Mouse (Mus musculus) skeletal muscle tissue, adult 2 months (tissue): Measurements from ENCODE around the gene Gm45233.

Experiments
- DNase-seq: peaks from one replicate; pipeline ENCODE4 v3.0.0-alpha.2; 2012; ENCODE audit warnings: low read depth, low spot score

Gm45233 gene

DNA sequence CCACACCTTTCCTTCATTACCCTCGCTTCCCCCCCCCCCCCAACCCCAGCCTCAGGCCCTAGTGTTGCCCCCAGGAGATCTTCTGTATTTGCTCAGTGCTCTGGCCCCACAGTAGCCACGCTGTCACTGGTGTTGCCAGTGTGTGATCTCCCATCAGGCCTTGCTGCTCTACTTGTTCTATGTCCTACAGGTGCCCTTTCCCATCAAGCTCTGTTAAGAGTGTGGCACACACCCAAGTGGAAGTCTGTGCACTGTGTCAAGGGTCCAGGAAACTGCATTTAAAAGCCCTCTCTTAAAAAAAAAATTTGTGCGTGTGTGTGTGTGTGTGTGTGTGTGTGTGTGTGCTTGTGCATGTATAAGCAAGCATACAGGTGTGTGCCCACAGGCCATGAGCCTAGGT, 4.3 kb downstream of the Gm45233 start:
- no peak for DNase-seq

DNA sequence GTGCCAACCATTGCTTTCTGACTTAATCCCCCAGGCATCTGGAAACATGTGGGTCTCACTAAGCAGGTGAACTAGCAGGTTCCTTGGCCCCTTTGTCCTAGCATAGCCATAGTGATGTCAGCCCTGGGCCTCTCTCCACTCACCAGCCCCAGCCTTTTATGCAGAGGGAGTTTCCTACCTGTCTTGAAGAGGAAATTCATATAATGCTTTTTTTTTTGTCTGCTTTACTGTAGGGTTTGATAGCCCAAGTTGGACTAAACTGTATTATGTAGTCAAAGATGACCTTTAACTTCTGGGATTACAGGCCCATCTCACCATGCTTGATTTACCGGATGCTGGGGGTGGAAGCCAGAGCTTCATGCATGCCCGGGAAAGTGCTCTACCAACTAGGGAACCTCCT, 5.9 kb downstream of the Gm45233 start:
- DNase-seq, result no peak

DNA sequence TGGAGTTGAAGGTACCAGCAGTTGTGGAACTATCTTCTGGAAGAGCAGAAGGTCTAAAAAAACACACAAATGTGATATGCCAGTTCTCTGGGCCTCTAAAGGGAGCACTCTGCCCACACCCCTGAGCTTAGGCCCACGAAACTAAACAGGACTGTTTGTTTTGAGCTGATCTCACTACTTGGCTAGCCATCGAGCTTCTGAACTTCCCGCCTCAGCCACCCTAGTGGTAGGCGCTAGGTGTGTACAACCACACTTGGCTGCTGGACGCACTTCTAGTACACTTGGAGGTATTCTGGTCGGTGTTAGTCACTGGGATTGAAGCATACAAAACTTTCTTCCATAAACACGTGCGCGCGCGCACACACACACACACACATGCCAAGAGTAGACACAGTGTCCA, 7.8 kb downstream of the Gm45233 start:
- no peak for DNase-seq

DNA sequence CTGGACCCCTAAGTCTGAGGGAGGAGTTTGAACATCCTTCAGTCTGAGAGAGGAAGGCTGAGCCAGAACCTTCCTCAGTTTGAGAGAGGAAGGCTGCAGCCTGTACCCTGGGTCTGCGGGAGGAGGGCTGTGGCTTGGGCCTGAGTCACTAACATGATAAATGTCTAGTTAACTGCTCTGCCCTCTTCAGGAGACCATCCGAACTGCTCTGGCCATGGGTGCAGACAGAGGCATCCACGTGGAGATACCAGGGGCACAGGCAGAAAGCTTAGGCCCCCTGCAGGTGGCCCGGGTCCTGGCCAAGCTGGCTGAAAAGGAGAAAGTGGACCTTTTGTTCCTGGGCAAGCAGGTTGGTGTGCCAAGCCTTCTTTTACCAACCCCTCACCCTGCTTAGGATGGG, 8.7 kb downstream of the Gm45233 start:
- DNase-seq, result no peak

DNA sequence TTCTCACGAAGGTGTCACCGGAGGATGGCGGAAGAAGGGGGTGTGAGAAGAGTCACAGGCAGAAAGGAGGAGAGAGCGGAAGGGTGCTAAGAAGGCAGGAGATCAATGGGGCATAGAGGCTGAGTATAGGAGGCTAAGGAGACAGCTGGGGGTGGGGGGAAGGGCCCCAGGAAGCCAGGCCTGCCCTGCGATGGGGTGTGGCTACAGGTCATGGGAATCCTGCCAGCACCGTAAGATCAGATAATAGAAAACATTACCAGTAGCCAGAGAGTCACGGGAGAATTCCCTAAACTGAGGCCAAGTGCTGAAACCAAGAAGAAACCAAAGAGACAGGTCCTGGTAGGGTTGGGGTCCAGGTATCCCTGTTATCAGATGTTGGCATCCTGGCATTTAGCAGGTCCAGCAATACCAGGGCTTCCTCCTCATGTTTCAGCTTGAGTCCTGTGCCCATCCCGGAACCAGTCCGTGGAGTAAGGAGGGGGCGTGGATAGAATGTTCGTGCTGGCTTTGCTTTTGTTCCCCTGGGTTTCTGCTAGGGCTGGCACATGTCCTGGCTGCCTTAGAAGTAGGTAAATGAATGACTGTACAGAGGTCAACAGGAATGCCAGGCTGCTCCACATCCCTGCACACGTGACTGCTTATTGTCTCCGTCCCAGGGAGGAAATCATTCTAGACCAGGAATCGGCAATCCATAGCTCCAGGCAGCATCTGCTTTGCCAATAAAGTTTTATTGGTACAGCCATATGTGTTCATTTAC, 9.8 kb downstream of the Gm45233 start:
- no peak for DNase-seq

DNA sequence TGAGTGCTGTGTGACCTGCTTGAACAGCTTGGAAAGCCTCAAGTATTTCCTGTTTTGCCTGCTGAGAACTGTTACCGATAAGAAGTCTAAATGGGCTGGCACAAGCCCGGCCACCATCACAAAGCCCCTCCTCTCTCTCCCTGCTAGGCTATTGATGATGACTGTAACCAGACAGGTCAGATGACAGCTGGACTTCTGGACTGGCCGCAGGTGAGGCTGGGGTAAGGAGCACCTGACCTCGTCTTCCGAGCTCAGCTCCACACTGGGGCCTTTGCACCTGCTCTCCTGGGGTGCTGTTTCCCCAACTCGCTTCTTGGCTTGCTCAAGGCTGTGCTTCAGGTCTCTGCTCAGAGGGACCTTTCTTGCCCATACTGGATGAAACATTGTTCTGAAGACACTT, 10.4 kb downstream of the Gm45233 start:
- no peak for DNase-seq

DNA sequence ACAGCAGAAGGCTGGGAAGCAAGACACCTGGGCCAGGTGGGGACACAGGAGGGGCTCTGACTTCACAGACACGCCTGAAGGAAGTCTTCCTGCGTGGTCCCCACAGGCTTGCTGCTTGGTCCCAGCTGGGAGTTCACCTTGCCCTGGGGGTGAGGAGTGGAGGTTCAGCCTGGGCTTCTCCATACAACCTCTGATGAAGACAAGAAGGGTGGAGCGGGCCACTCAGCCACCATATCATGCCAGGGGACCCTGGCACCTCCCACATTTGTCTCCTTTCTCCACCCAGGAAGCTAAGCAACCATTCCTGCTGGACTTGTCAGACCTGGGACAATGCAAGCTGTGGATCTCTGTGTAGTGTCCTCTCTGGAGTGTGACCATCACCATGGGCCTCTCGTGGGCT, 18.9 kb downstream of the Gm45233 start, which contains the start of gene Vsig10l:
TSS of gene Vsig10l (plus strand) at position 301 of the 400 bp plus-strand sequence.
- no peak for DNase-seq

DNA sequence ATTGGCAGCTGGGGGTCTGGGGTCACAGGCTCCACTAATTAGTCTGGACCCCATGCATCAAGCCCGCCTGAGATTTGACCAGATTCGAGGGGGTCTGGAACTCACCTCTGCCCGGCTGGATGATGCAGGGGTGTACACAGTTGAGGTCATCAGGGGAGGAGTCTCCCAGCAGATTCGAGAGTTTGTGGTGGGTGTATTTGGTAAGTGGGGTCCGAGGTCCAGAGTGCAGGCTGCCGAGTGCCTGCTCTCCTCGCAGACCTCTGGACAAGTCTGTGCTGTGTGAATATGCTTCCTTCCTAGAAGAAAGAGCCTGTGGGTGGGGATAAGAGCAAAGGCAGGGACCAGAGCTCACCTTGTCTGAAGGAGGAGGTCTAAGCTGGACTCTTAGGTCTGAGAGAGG, 20.0 kb downstream of the Gm45233 start:
- no peak for DNase-seq

DNA sequence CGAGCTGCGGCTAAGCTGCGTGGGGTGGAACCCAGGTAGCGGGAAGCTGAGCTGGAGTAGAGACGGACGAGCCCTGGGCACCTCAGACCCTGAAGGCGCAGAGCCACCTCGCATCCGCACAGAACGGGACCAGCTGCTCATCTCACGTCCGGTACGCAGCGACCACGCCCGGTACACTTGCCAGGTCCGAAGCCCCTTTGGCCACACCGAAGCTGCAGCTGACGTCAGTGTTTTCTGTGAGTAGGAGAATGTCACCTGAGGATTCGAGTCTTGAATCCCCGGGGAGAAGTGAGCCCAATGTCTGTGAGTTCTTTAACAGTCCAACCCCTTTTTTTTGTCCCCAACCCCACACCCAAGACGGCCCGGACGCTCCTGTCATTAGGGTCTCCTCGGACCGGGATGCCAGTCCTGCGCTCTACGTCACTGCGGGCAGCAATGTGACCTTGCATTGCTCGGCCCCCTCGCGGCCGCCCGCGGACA, 21.0 kb downstream of the Gm45233 start:
- DNase-seq, result no peak

DNA sequence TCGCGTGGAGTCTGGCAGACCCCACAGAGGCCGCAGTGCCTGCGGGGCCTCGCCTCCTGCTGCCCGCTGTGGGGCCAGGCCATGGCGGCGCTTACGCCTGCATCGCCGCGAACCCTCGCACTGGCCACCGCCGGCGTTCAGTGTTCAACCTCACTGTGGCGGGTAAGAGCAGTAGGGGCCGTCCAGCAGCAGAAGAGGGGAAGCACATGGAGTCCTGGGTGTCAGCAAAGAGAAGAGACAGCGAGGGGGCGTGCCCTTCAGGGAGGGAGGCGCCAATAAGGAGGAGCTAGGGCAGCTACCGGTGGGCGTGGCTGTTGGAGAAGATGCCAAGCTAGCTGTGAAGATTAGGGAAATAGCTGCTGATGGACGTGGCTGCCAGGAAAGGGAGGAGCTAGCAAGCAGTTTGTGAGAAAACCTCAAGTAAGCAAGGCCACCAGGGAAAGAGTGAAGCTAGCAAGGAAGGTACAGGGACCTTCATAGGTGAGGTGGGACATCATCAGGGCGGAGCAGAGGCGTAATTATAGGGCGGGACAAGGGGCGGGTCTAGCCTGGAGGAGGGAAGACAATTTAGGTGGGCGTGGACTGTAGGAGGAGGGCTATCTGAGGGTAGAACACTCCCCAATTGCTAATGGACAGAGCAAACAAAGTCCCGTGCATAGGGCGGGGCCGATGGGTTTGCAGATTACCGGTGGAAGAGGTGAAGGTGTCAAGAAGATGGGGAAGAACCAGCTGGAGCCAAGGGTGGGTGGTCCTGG, 21.6 kb downstream of the Gm45233 start:
- peak; percentile 72 for DNase-seq

DNA sequence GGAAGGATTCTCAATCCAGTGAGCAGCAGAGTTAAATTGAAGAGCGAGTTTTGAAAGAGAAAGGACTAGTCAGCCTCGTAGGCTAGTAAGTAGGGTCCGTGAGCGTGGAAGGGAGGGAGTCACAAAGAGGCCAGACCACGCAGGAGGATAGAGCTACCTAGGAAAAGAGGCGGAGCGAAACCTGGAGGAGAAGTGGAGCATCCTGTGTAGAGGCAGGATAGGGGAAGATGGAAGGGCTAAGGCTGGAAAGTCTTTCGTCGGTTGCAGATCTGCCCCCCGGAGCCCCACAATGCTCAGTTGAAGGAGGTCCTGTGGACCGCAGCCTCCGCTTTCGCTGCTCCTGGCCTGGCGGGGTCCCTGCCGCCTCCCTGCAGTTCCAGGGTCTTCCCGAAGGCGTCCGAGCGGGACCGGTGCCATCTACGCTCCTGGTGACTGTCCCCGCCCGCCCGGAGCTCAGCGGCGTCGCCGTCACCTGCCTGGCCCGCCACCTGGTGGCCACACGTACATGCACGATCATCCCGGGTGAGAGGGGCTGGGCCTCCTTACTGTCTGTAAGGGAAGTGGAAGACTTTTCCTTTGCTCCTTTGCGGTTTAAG, 22.3 kb downstream of the Gm45233 start:
- peak; percentile 52 for DNase-seq

DNA sequence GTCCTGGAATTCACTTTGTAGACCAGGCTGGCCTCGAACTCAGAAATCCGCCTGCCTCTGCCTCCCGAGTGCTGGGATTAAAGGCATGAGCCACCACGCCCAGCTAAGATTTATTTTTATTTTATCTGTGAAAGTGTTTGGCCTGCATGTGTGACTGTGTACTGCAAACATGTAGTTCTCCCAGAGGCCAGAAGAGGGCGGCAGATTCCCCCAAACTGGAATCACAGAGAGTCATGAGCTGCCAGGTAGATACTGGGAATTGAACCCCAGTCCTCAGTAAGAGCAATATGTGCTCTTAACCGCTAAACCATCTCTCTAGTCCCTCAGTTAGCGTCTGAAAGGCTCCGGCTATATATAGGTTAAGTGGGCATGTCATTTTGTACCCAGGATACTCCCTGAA, 26.4 kb downstream of the Gm45233 start:
- DNase-seq, result no peak

DNA sequence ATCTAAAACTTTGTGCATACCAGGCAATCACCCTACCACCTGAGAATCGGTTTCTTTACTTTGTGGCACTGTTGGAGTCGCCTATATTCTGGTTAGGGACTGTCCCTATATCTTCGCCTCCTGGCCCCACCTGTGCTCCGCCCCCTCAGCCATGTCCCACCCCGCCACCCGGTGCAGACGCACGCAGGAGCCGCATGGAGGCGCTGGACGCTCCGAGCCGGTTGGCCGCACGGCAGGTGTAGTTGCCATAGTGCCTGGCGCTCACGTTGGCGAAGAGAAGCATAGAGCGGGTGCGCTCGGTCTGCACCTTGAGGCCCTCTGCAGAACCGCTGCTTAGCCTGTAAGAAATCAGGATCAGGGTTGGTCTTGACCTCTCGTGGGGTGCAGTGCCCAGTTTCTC, 31.8 kb downstream of the Gm45233 start:
- no peak for DNase-seq

DNA sequence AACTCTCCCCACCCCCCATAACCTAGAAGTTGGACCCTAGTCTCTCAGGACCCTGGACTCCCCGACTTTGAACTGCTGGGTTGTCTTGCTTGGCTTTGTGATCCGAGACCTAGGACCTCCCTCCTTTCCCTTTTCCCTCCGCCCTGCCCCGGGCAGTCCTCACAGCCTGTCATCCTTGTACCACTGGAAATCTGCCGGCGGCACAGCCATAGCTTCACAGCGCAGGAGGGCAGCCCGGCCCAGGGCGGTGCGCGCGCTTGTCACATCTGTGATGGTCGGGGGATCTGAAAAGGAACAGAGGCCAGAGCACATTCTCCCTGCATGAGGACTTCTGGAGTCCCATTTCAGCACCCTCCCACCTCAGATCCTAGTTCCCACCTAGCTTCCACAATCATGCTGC, 32.4 kb downstream of the Gm45233 start:
- no peak for DNase-seq

DNA sequence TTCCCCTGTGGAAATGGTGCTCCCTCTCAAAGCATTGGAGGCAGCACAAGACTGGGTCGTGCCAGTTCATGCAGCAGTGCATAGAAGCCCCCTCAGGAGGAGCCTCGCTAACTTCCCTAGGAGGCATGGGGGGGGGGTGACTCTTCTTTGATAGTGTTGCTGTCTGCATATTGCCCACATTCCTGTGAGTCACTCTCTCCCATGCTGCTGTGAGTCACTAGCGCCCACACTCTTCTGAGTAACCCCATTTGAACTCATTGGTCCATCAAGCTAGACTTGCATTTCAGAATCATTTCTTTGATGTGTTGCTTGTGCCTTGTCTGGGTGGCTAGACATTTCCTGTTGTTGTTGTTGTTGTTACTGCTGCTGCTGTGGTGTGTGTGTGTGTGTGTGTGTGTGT, 37.3 kb downstream of the Gm45233 start:
- no peak for DNase-seq

DNA sequence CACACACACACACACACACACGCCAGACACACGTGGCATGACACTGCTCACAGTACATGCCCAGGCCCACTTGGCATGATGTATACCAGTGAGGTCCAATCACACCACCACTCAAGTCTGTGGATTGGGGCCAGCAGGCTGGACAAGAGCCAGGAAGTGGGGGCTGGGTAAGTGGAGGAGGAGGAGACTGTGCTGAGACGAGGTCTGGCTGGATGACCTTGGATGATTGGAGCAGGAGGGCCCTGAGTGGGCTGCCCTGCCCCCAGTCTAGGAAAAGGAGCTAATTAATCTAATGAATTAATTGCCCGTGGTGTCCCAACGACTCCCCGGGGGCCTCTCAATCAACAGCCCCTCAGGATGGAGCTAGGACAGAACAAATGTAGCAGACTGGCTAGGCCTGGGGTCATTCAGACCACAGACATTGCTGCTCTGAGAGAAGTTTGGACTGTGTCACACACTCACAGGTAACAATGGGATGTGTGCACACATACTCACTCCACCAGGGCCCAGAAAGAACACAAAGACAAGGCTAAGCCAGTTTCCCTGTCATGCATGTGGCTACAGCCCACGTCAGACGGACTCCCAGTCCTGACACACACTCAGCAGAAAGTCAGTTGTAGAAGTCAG, 38.3 kb downstream of the Gm45233 start:
- DNase-seq, result no peak

DNA sequence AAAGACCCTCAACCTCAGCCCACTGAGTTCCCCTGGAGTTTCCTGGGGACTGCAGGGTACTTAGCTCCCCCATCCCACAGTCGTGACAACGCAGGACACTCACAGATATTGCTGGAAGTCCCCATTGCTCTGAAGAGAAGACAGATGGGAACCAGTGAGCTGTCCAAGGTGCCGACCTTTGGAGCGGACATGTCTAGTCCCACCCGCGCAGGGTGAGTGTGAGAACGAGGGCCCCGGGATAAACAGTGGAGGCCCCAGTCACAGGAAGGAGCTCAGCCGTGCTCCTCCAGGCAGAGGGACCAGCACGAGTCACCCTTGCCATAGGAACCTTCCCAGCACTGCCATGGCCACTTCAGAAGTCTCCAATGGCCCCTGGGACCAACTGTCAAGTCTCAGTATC, 39.3 kb downstream of the Gm45233 start:
- DNase-seq, result no peak

DNA sequence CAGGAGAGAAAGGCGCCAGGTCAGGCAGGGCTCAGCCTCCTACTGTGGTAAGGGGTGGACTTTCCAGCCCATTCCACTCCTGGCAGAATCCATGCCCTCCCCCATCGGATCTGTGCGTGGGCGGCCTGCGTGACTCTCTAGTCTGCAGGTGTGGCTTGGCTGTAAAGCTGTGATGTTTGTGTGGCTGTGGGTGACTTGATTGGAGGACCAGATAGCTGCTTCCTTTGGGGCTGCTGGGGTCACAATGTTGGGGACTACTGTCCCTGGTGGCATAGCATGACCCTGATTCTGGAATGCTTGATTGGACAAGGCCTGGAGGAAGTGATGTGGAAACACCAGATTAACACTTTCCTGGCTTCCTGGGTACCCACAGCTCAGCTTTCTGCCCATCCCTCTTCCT, 44.7 kb downstream of the Gm45233 start:
- DNase-seq, result no peak

DNA sequence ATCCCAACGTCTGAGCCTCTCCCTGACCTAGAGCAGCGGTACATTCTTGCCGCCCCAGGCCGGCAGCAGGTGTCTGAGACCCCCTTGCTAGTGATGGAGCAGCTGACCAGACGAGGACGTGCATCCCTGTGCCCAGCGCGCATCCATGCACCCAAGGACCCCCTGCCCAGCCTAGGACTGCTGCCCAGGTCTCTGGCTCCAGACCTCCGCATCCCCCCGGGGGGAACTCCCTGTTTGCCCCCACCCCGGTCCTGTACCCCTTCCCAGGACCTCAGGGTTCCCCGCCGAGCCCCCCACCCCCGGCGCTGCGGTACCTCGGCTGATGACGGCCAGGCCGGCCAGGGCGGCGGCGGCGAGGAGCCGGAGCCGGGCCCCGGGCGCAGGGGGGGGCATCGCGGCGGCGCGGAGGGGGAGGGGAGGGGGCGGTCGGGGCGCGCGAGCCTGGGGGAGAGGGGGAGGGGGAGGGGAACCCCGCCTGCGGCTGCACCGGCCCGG, 45.8 kb downstream of the Gm45233 start, which contains the start of gene Iglon5:
TSS of gene Iglon5 (minus strand) at position 445 of the 495 bp plus-strand sequence.
- DNase-seq, result no peak

DNA sequence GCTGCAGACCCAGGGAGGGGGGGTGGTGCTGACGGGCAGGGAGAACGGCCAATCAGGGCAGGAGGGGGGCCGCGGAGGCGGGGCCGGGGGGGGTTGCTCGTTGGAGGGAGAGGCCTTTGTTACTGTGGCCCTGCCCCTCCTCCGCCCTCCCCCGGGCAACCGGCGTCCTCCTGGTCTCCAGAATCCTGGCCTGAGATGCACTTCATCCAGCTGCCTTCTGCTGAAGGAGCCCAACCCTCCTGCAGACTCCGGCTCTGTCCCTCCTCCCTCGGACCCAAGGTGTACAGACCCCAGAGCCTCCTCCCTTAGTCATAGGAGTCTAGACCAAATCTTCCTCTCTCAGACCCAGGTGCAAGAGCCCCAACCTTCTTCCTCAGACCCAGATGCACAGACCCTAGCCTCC, 46.3 kb downstream of the Gm45233 start:
- no peak for DNase-seq

DNA sequence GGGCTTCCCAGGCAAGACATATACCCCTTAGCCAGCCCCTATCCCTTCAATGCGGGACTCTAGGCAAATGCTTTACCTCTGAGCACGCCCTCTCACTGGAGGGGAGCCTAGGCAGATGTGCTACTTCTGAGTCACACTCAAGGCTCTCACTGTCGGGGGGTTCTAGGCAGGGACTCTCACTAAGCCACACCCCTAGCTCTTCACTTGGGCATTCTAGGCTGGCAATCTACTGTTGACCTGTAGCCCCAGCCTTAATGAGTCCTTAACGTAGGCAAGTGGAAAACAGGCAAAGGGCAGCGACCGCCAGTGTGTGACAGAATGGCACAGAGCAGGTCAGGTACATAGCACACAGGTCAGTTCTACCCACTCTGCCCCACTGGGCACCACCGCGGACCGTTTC, 46.9 kb downstream of the Gm45233 start:
- DNase-seq, result no peak
